In genomic region chr16:33446830-33447229, GRCm38 (mm10) we compare ENCODE assay signal across 18 mouse cellular contexts.
DNase-seq lines count a peak whose midpoint lies in the region; ATAC-seq lines count a peak whose summit lies in the region.
"Had no signal": no experiment of that assay in that cellular context is flagged by ENCODE, and none has a peak within 500 bp of the region (broad histone marks: within the 10 kb centered on the region; RNA-seq: fewer than 3 reads in every experiment).

No protein-coding gene starts in this region.

- no peak for DNase-seq in hindbrain, embryonic 14.5 days (ENCODE audit: low spot score)
- DNase-seq in cerebellum, adult 18-20 months = peak; percentile 35 to 47
- peak; percentile 55 for DNase-seq in cerebellum, adult 9-10 months
- peak; percentile 37 for DNase-seq in large intestine, adult 2 months (ENCODE audit: low read depth, low spot score)
- DNase-seq in heart, adult 18-20 months = no peak
- no peak for DNase-seq in c-Kit-positive CD71-positive TER-119-positive erythroid progenitor cells, embryonic 14.5 days (ENCODE audit: low spot score)
- no peak for DNase-seq in spleen, postnatal 10 days (ENCODE audit: low spot score in 2 of 2)
- DNase-seq: gastrocnemius, postnatal 14 days; heart, postnatal 36 days; kidney, adult 9 months; layer of hippocampus, adult 9-11 months; lung, postnatal 10 days; right cerebral cortex, postnatal 4 days; thymus, postnatal 25 days had no signal

- H3K27ac ChIP-seq in hindbrain, embryonic 15.5 days (replicated peaks) = 0 out of 2 replicates have a peak overlapping the region, but pooled peaks have one; percentile 15
- no peak overlapping the region for H3K27ac ChIP-seq in hindbrain, embryonic 14.5 days
- H3K27ac ChIP-seq: forebrain, embryonic 13.5 days had no signal

- WGBS in hindbrain, embryonic 15.5 days = 51% methylated on average over 5 of the region's 5 CpGs
- 62% methylated on average over 5 of the region's 5 CpGs for WGBS in hindbrain, embryonic 14.5 days
- WGBS in large intestine, adult 2 months = 31% methylated on average over 5 of the region's 5 CpGs

- H3K4me2 ChIP-seq in hindbrain, embryonic 15.5 days = no peak overlapping the region
- no peak overlapping the region for H3K4me2 ChIP-seq in hindbrain, embryonic 14.5 days (replicated peaks)
- H3K4me2 ChIP-seq: forebrain, embryonic 13.5 days; heart, embryonic 11.5 days had no signal

- H3K4me3 ChIP-seq in hindbrain, embryonic 15.5 days = no peak overlapping the region
- H3K4me3 ChIP-seq in hindbrain, embryonic 14.5 days (replicated peaks; ENCODE audit: low read length) = no peak overlapping the region
- H3K4me3 ChIP-seq: forebrain, embryonic 13.5 days had no signal

- peaks cover 10% of the 10 kb centered on the region for H3K4me1 ChIP-seq in hindbrain, embryonic 15.5 days (replicated peaks)
- H3K4me1 ChIP-seq in hindbrain, embryonic 14.5 days (replicated peaks; ENCODE audit: control insufficient read depth, insufficient read depth, low read length) = no peaks in the 10 kb centered on the region
- H3K4me1 ChIP-seq: forebrain, embryonic 13.5 days had no signal

- H3K9me3 ChIP-seq in hindbrain, embryonic 15.5 days = no peaks in the 10 kb centered on the region
- H3K9me3 ChIP-seq in hindbrain, embryonic 14.5 days (ENCODE audit: control insufficient read depth, low read length) = no peaks in the 10 kb centered on the region
- H3K9me3 ChIP-seq: forebrain, embryonic 13.5 days had no signal

- no peaks in the 10 kb centered on the region for H3K27me3 ChIP-seq in hindbrain, embryonic 15.5 days
- H3K27me3 ChIP-seq in hindbrain, embryonic 14.5 days (ENCODE audit: control insufficient read depth, insufficient read depth, low read length) = no peaks in the 10 kb centered on the region
- H3K27me3 ChIP-seq: forebrain, embryonic 13.5 days had no signal

- H3K9ac ChIP-seq in hindbrain, embryonic 15.5 days = no peak overlapping the region
- H3K9ac ChIP-seq in hindbrain, embryonic 14.5 days = no peak overlapping the region
- H3K9ac ChIP-seq: forebrain, embryonic 13.5 days had no signal

- H3K36me3 ChIP-seq in hindbrain, embryonic 15.5 days = no peaks in the 10 kb centered on the region
- H3K36me3 ChIP-seq in hindbrain, embryonic 14.5 days (replicated peaks; ENCODE audit: control insufficient read depth, insufficient read depth) = no peaks in the 10 kb centered on the region

- 0 out of 2 replicates have a peak, but pooled peaks have one; percentile 38 for ATAC-seq in hindbrain, embryonic 15.5 days (ENCODE audit: low FRiP score, low read depth)
- no peak for ATAC-seq in hindbrain, embryonic 14.5 days (ENCODE audit: low FRiP score)
- ATAC-seq: CD4-positive, CD25-positive, alpha-beta regulatory T cell, adult 4 months; forebrain, embryonic 13.5 days had no signal

Comparison
In these comparisons a context has a peak if more than half of its experiments do, and no peak if none do; other contexts are left out.
1. DNase-seq: peak in cerebellum, adult 18-20 months (2 of 2), cerebellum, adult 9-10 months (single experiment) and large intestine, adult 2 months (single experiment); none in hindbrain, embryonic 14.5 days (single experiment), heart, adult 18-20 months (0 of 2), c-Kit-positive CD71-positive TER-119-positive erythroid progenitor cells, embryonic 14.5 days (single experiment) and spleen, postnatal 10 days (0 of 2).